Mouse (Mus musculus): ENCODE measurements at regions not wholly inside any gene's neighbourhood (a gene's known extent, or its start where the extent isn't known, plus 50 kb on each side); places are given as distances from the start of the nearest gene placed in this dataset.
A peak's percentile ranks its signal among the peaks of the same experiment; 100 is the strongest.

GRCm38 (mm10) chr15:56030007-56030406 is 1447.4 kb downstream of the Slc22a22 start:
- DNase-seq: no peak

- DNase-seq: no peak
These were observed 1450.1 kb downstream of the Slc22a22 start for GRCm38 (mm10) chr15:56027197-56027818.

GRCm38 (mm10) chr15:56024705-56025104 is 1452.7 kb downstream of the Slc22a22 start:
- DNase-seq: no peak

GRCm38 (mm10) chr15:56023862-56024484 is 1453.5 kb downstream of the Slc22a22 start:
- no peak for DNase-seq

- peak; percentile 48 for DNase-seq
These were observed 1455.1 kb downstream of the Slc22a22 start for GRCm38 (mm10) chr15:56022315-56022714.

GRCm38 (mm10) chr15:56018141-56018540 is 1459.3 kb downstream of the Slc22a22 start:
- DNase-seq: no peak

GRCm38 (mm10) chr15:56017561-56017960 is 1459.9 kb downstream of the Slc22a22 start:
- DNase-seq: no peak

- DNase-seq: no peak
These were observed 1461.4 kb downstream of the Slc22a22 start for GRCm38 (mm10) chr15:56016070-56016469.

GRCm38 (mm10) chr15:56014059-56014620 is 1463.3 kb downstream of the Slc22a22 start:
- DNase-seq: peak; percentile 69

- no peak for DNase-seq
These were observed 1468.7 kb downstream of the Slc22a22 start for GRCm38 (mm10) chr15:56008603-56009174.

- no peak for DNase-seq
These were observed 1470.0 kb downstream of the Slc22a22 start for GRCm38 (mm10) chr15:56007376-56007775.

- no peak for DNase-seq
These were observed 1472.1 kb downstream of the Slc22a22 start for GRCm38 (mm10) chr15:56005361-56005760.

- DNase-seq: no peak
These were observed 1473.5 kb downstream of the Slc22a22 start for GRCm38 (mm10) chr15:56003921-56004320.

GRCm38 (mm10) chr15:55999605-56000004 is 1477.8 kb downstream of the Slc22a22 start:
- DNase-seq: no peak

GRCm38 (mm10) chr15:55997977-55998376 is 1479.4 kb downstream of the Slc22a22 start:
- DNase-seq: no peak

GRCm38 (mm10) chr15:55994680-55995079 is 1482.7 kb downstream of the Slc22a22 start:
- no peak for DNase-seq

- no peak for DNase-seq
These were observed 1501.6 kb downstream of the Slc22a22 start for GRCm38 (mm10) chr15:55975843-55976242.

- DNase-seq: peak; percentile 4
These were observed 1510.6 kb downstream of the Slc22a22 start for GRCm38 (mm10) chr15:55966780-55967179.

GRCm38 (mm10) chr15:55965296-55965695 is 1512.1 kb downstream of the Slc22a22 start:
- no peak for DNase-seq

- no peak for DNase-seq
These were observed 1515.3 kb downstream of the Slc22a22 start for GRCm38 (mm10) chr15:55962093-55962492.

Measured in adrenal gland, postnatal 25 days (tissue).